Mouse (Mus musculus) heart, embryonic 15.5 days (tissue): ENCODE measurements around the gene Col5a3. TPM values are rescaled to one million over a fixed set of nuclear protein-coding genes. Genes with fewer than 3 reads are reported as not detected.
A peak's percentile ranks its signal among the peaks of the same experiment; 100 is the strongest.

ENCODE experiments used
- ATAC-seq: fragments of 200-750 bp; cut with Nextera tagmentation; replicated peaks from 2 replicates; pipeline ENCODE4 v1.8.0; 2017; ENCODE audit warnings: low read depth, moderate TSS enrichment; ENCODE audit not compliant: insufficient number of reproducible peaks, insufficient read depth, low FRiP score
- H3K27ac ChIP-seq: fragments of 300-500 bp; sonication (generic); 2 replicates; pipeline ENCODE4 v1.5.1; 2015; ENCODE audit warnings: mild to moderate bottlenecking, inconsistent platforms
- H3K27me3 ChIP-seq: fragments of 300-500 bp; sonication (generic); 2 replicates; pipeline ENCODE4 v1.6.1; 2015; ENCODE audit warnings: inconsistent platforms
- H3K36me3 ChIP-seq: fragments of 300-500 bp; sonication (generic); 2 replicates; pipeline ENCODE4 v1.6.1; 2015; ENCODE audit warnings: mild to moderate bottlenecking, inconsistent platforms
- H3K4me1 ChIP-seq: fragments of 300-500 bp; sonication (generic); replicated peaks from 2 replicates; pipeline ENCODE4 v1.6.1; 2015; ENCODE audit warnings: inconsistent platforms
- H3K4me2 ChIP-seq: fragments of 300-500 bp; sonication (generic); 2 replicates; pipeline ENCODE4 v1.6.1; 2015; ENCODE audit warnings: inconsistent platforms, mild to moderate bottlenecking, moderate library complexity
- H3K4me3 ChIP-seq: fragments of 300-500 bp; sonication (generic); 2 replicates; pipeline ENCODE4 v1.5.1; 2015; ENCODE audit warnings: mild to moderate bottlenecking, inconsistent platforms
- H3K9ac ChIP-seq: fragments of 300-500 bp; sonication (generic); 2 replicates; pipeline ENCODE4 v1.6.1; 2015; ENCODE audit warnings: mild to moderate bottlenecking, inconsistent platforms
- H3K9me3 ChIP-seq: fragments of 300-500 bp; sonication (generic); replicated peaks from 2 replicates; pipeline ENCODE4 v1.6.1; 2016; ENCODE audit warnings: inconsistent platforms
- WGBS: fragments of 180-500 bp; shearing (Covaris S2); methylation state at CpG from one replicate; pipeline ENCODE4 v1.1.7; 2015; ENCODE audit warnings: mixed read lengths; 5-methylcytosine and 5-hydroxymethylcytosine counted together
- polyA plus RNA-seq: library from polyadenylated mRNA; unstranded; fragments of >200 nt; fragmentation: Nextera tagmentation; extraction: Ambion mirVana; gene quantifications from 2 replicates; pipeline ENCODE4 v1.2.1, GENCODE M21; 2015

Gene Col5a3
- polyA plus RNA-seq, 1 experiment from 2014 or later: 1.1 TPM

GRCm38 (mm10) chr9:20746017-20746660 is 68.7 kb downstream of the Col5a3 start, which contains the start of gene Olfm2:
Gene Olfm2, minus strand, starts transcription at chr9:20746349.
- no peaks in the 10 kb centered on the region for H3K36me3 ChIP-seq
- WGBS: 1% methylated on average over 27 of the region's 50 CpGs
- ATAC-seq: peak; percentile 59; the same call in 1 of the 2 replicates
- peak within 1 kb of the TSS; percentile 43 for H3K4me3 ChIP-seq
- no peak within 1 kb of the TSS for H3K9ac ChIP-seq
- H3K9me3 ChIP-seq: no peaks in the 10 kb centered on the region
- H3K4me1 ChIP-seq: peaks cover 9% of the 10 kb centered on the region
- H3K27me3 ChIP-seq: peaks cover 76% of the 10 kb centered on the region
- H3K4me2 ChIP-seq: peak within 1 kb of the TSS; percentile 69
- H3K27ac ChIP-seq: no peak within 1 kb of the TSS

- ATAC-seq: no peak
- WGBS: 15% methylated on average over 17 of the region's 17 CpGs
- H3K27me3 ChIP-seq: peaks cover 76% of the 10 kb centered on the region
- no peaks in the 10 kb centered on the region for H3K36me3 ChIP-seq
- H3K4me3 ChIP-seq: peak overlapping the region; percentile 43; the same call in 1 of the 2 replicates
- H3K4me1 ChIP-seq: peaks cover 11% of the 10 kb centered on the region
- H3K9me3 ChIP-seq: no peaks in the 10 kb centered on the region
- H3K4me2 ChIP-seq: peak overlapping the region; percentile 69
- no peak overlapping the region for H3K9ac ChIP-seq
- no peak overlapping the region for H3K27ac ChIP-seq
Measured at GRCm38 (mm10) chr9:20745129-20745966, 69.5 kb downstream of the Col5a3 start.

GRCm38 (mm10) chr9:20743946-20744738 is 70.7 kb downstream of the Col5a3 start:
- no peaks in the 10 kb centered on the region for H3K36me3 ChIP-seq
- no peak overlapping the region for H3K27ac ChIP-seq
- WGBS: 15% methylated on average over 22 of the region's 22 CpGs
- H3K9me3 ChIP-seq: no peaks in the 10 kb centered on the region
- no peak overlapping the region for H3K4me3 ChIP-seq
- no peak overlapping the region for H3K9ac ChIP-seq
- peaks cover 11% of the 10 kb centered on the region for H3K4me1 ChIP-seq
- peaks cover 85% of the 10 kb centered on the region for H3K27me3 ChIP-seq
- H3K4me2 ChIP-seq: no peak overlapping the region
- no peak for ATAC-seq

- no peak overlapping the region for H3K27ac ChIP-seq
- H3K4me3 ChIP-seq: no peak overlapping the region
- peaks cover 50% of the 10 kb centered on the region for H3K27me3 ChIP-seq
- H3K9ac ChIP-seq: no peak overlapping the region
- peak overlapping the region; percentile 48; the same call in 1 of the 2 replicates for H3K4me2 ChIP-seq
- no peaks in the 10 kb centered on the region for H3K9me3 ChIP-seq
- no peaks in the 10 kb centered on the region for H3K36me3 ChIP-seq
- ATAC-seq: peak; percentile 64
- under 1% methylated on average over 12 of the region's 12 CpGs for WGBS
- H3K4me1 ChIP-seq: peaks cover 2% of the 10 kb centered on the region; the same call in 1 of the 2 replicates
Measured at GRCm38 (mm10) chr9:20740407-20740806, 74.5 kb downstream of the Col5a3 start.

- no peak overlapping the region for H3K9ac ChIP-seq
- H3K4me2 ChIP-seq: no peak overlapping the region
- H3K27me3 ChIP-seq: peaks cover 35% of the 10 kb centered on the region
- no peak overlapping the region for H3K27ac ChIP-seq
- H3K9me3 ChIP-seq: no peaks in the 10 kb centered on the region
- no peak overlapping the region for H3K4me3 ChIP-seq
- peaks cover 2% of the 10 kb centered on the region; the same call in 1 of the 2 replicates for H3K4me1 ChIP-seq
- ATAC-seq: no peak
- no peaks in the 10 kb centered on the region for H3K36me3 ChIP-seq
- WGBS: 43% methylated on average over 8 of the region's 8 CpGs
Measured at GRCm38 (mm10) chr9:20738251-20738999, 76.4 kb downstream of the Col5a3 start.

- H3K4me2 ChIP-seq: no peak overlapping the region
- H3K9ac ChIP-seq: no peak overlapping the region
- peaks cover 2% of the 10 kb centered on the region; the same call in 1 of the 2 replicates for H3K4me1 ChIP-seq
- ATAC-seq: no peak
- H3K27ac ChIP-seq: no peak overlapping the region
- no peaks in the 10 kb centered on the region for H3K36me3 ChIP-seq
- peaks cover 27% of the 10 kb centered on the region for H3K27me3 ChIP-seq
- no peak overlapping the region for H3K4me3 ChIP-seq
- 94% methylated on average over 2 of the region's 2 CpGs for WGBS
- H3K9me3 ChIP-seq: no peaks in the 10 kb centered on the region
Measured at GRCm38 (mm10) chr9:20737227-20737626, 77.6 kb downstream of the Col5a3 start.

GRCm38 (mm10) chr9:20734692-20735091 is 80.2 kb downstream of the Col5a3 start:
- WGBS: 56% methylated on average over 3 of the region's 3 CpGs
- Histone ChIP-seq H3K4me1 (no peaks in the 10 kb centered on the region), H3K9me3 (no peaks in the 10 kb centered on the region), H3K4me2 (no peak overlapping the region), H3K36me3 (no peaks in the 10 kb centered on the region), H3K9ac (no peak overlapping the region), H3K4me3 (no peak overlapping the region), H3K27me3 (peaks cover 26% of the 10 kb centered on the region), H3K27ac (no peak overlapping the region)
- no peak for ATAC-seq

GRCm38 (mm10) chr9:20731797-20732196 is 83.1 kb downstream of the Col5a3 start:
- H3K4me1 ChIP-seq: peaks cover 13% of the 10 kb centered on the region
- no peak for ATAC-seq
- 59% methylated on average over 4 of the region's 4 CpGs for WGBS
- no peak overlapping the region for H3K27ac ChIP-seq
- no peaks in the 10 kb centered on the region for H3K9me3 ChIP-seq
- H3K36me3 ChIP-seq: no peaks in the 10 kb centered on the region
- no peak overlapping the region for H3K4me3 ChIP-seq
- no peak overlapping the region for H3K4me2 ChIP-seq
- peaks cover 50% of the 10 kb centered on the region for H3K27me3 ChIP-seq
- no peak overlapping the region for H3K9ac ChIP-seq

GRCm38 (mm10) chr9:20729451-20729850 is 85.4 kb downstream of the Col5a3 start:
- peaks cover 74% of the 10 kb centered on the region for H3K27me3 ChIP-seq

GRCm38 (mm10) chr9:20727601-20728113 is 87.2 kb downstream of the Col5a3 start:
- Histone ChIP-seq H3K36me3 (no peaks in the 10 kb centered on the region), H3K4me1 (peaks cover 21% of the 10 kb centered on the region), H3K9me3 (no peaks in the 10 kb centered on the region), H3K4me2 (peak overlapping the region; percentile 97), H3K4me3 (peak overlapping the region; percentile 55), H3K27ac (no peak overlapping the region), H3K27me3 (peaks cover 80% of the 10 kb centered on the region), H3K9ac (peak overlapping the region; percentile 46; the same call in 1 of the 2 replicates)
- WGBS: under 1% methylated on average over 46 of the region's 46 CpGs
- ATAC-seq: peak; percentile 61; the same call in 1 of the 2 replicates

More at GRCm38 (mm10) chr9:20729451-20729850, 85.4 kb downstream of the Col5a3 start:
- H3K9me3 ChIP-seq: no peaks in the 10 kb centered on the region
- ATAC-seq: no peak
- no peak overlapping the region for H3K27ac ChIP-seq
- no peaks in the 10 kb centered on the region for H3K36me3 ChIP-seq
- H3K4me1 ChIP-seq: peaks cover 21% of the 10 kb centered on the region
- no peak overlapping the region for H3K9ac ChIP-seq
- no peak overlapping the region for H3K4me2 ChIP-seq
- WGBS: 41% methylated on average over 6 of the region's 6 CpGs
- H3K4me3 ChIP-seq: no peak overlapping the region
